Comparison of ENCODE assay signal across 17 mouse cellular contexts in the genomic region with DNA sequence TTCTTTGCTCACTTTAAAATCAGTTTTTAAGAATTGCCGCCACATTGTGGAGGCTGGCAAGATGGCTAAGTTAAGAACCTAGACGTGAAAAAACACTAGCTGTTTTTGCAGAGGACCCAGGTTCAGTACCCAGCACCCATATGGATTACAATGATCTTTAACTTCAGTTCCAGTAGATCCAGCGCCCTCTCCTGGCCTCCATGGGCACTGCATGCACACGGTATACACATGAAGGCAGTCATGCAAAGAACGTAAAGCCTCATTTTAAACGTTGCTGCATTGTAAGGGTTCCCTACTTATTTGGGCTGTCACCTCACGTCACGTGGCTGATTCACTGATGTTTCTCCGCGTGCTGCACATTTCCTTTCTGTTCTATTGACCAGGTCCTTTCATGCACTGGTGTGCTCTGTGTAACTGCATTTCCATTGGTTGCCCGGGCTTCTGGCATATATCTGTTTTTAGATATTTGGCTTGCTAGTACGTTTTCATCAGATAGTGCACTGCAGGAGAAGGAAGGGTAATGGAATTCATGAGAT. TPM values are rescaled to one million over a fixed set of nuclear protein-coding genes. Genes with fewer than 3 reads are reported as not detected.
A peak's percentile ranks its signal among the peaks of the same experiment; 100 is the strongest.
DNase-seq lines count a peak whose midpoint lies in the region; ATAC-seq and TF ChIP-seq lines count a peak whose summit lies in the region.
"Had no signal": no experiment of that assay in that cellular context is flagged by ENCODE, and none has a peak within 500 bp of the region (broad histone marks: within the 10 kb centered on the region; RNA-seq: fewer than 3 reads in every experiment).

No protein-coding gene starts in this region.

- H3K4me1 ChIP-seq in hindbrain, postnatal 0 days (ENCODE audit: insufficient read depth, low read length): no peaks in the 10 kb centered on the region
- no peaks in the 10 kb centered on the region for H3K4me1 ChIP-seq in hindbrain, embryonic 16.5 days (ENCODE audit: control insufficient read depth, insufficient read depth, low read depth, low read length)
- no peaks in the 10 kb centered on the region for H3K4me1 ChIP-seq in stomach, postnatal 0 days (replicated peaks; ENCODE audit: control insufficient read depth, insufficient read depth)
- H3K4me1 ChIP-seq: forebrain, embryonic 12.5 days; hindbrain, embryonic 15.5 days; midbrain, embryonic 12.5 days had no signal

- H3K4me2 ChIP-seq in hindbrain, postnatal 0 days (ENCODE audit: low read depth, low read length): no peak overlapping the region
- no peak overlapping the region for H3K4me2 ChIP-seq in hindbrain, embryonic 16.5 days (ENCODE audit: low read length)
- H3K4me2 ChIP-seq in stomach, postnatal 0 days (replicated peaks; ENCODE audit: low read depth): no peak overlapping the region
- H3K4me2 ChIP-seq: forebrain, embryonic 12.5 days; heart, embryonic 15.5 days; hindbrain, embryonic 15.5 days; midbrain, embryonic 12.5 days had no signal

- TF ChIP-seq EP300 in stomach, postnatal 0 days (optimal IDR thresholded peaks at IDR 0.05): no peak

- H3K9me3 ChIP-seq in hindbrain, postnatal 0 days (ENCODE audit: low read length): no peaks in the 10 kb centered on the region
- no peaks in the 10 kb centered on the region for H3K9me3 ChIP-seq in hindbrain, embryonic 16.5 days (ENCODE audit: control insufficient read depth, low read length)
- H3K9me3 ChIP-seq in stomach, postnatal 0 days (ENCODE audit: control insufficient read depth, low read length): no peaks in the 10 kb centered on the region
- H3K9me3 ChIP-seq: forebrain, embryonic 12.5 days; heart, embryonic 15.5 days; hindbrain, embryonic 15.5 days; midbrain, embryonic 12.5 days had no signal

- peak; percentile 6 for DNase-seq in hindbrain, postnatal 0 days (ENCODE audit: low spot score)
- peak; percentile 15 for DNase-seq in retina, postnatal 1 day
- no peak for DNase-seq in retina, embryonic 14.5 days (ENCODE audit: low spot score)
- peak; percentile 65 for DNase-seq in R1 (ENCODE audit: low read depth, low spot score)
- no peak for DNase-seq in stomach, postnatal 0 days (ENCODE audit: low spot score)
- no peak for DNase-seq in cerebellum, adult 8-10 months
- no peak for DNase-seq in layer of hippocampus, postnatal 36 days
- DNase-seq: kidney, postnatal 14 days; lung, adult 18-20 months had no signal

- no peak overlapping the region for H3K4me3 ChIP-seq in hindbrain, postnatal 0 days (ENCODE audit: low read length)
- H3K4me3 ChIP-seq in hindbrain, embryonic 16.5 days (ENCODE audit: low read length): no peak overlapping the region
- H3K4me3 ChIP-seq in stomach, postnatal 0 days (ENCODE audit: low read depth, low read length): no peak overlapping the region
- H3K4me3 ChIP-seq: forebrain, embryonic 12.5 days; heart, embryonic 15.5 days; hindbrain, embryonic 15.5 days; midbrain, embryonic 12.5 days had no signal

- no peaks in the 10 kb centered on the region for H3K36me3 ChIP-seq in hindbrain, postnatal 0 days (ENCODE audit: insufficient read depth, low read length)
- H3K36me3 ChIP-seq in hindbrain, embryonic 16.5 days (ENCODE audit: control insufficient read depth, insufficient read depth, low read length): no peaks in the 10 kb centered on the region
- no peaks in the 10 kb centered on the region for H3K36me3 ChIP-seq in stomach, postnatal 0 days (ENCODE audit: control insufficient read depth, insufficient read depth, low read length)
- H3K36me3 ChIP-seq: forebrain, embryonic 12.5 days; heart, embryonic 15.5 days; hindbrain, embryonic 15.5 days; midbrain, embryonic 12.5 days had no signal

- H3K9ac ChIP-seq in hindbrain, postnatal 0 days (replicated peaks; ENCODE audit: low read length): no peak overlapping the region
- H3K9ac ChIP-seq in hindbrain, embryonic 16.5 days (ENCODE audit: low read depth, low read length): no peak overlapping the region
- H3K9ac ChIP-seq in stomach, postnatal 0 days (ENCODE audit: low read length): no peak overlapping the region
- H3K9ac ChIP-seq: forebrain, embryonic 12.5 days; heart, embryonic 15.5 days; hindbrain, embryonic 15.5 days; midbrain, embryonic 12.5 days had no signal

- no peaks in the 10 kb centered on the region for H3K27me3 ChIP-seq in hindbrain, postnatal 0 days (ENCODE audit: insufficient read depth, low read length)
- H3K27me3 ChIP-seq in hindbrain, embryonic 16.5 days (replicated peaks; ENCODE audit: control insufficient read depth, insufficient read depth, low read length): peaks cover 1% of the 10 kb centered on the region; the same call in 1 of the 2 replicates
- H3K27me3 ChIP-seq in stomach, postnatal 0 days (ENCODE audit: control insufficient read depth, insufficient read depth, low read length): no peaks in the 10 kb centered on the region
- H3K27me3 ChIP-seq: heart, embryonic 15.5 days had no signal

- ATAC-seq in hindbrain, postnatal 0 days: no peak
- ATAC-seq in hindbrain, embryonic 16.5 days: no peak
- no peak for ATAC-seq in stomach, postnatal 0 days (ENCODE audit: low FRiP score, low TSS enrichment)

- peak; percentile 45 for TF ChIP-seq CTCF in hindbrain, postnatal 0 days (IDR thresholded peaks at IDR 0.05; ENCODE audit: low read depth)
- TF ChIP-seq CTCF in stomach, postnatal 0 days (IDR thresholded peaks at IDR 0.05; ENCODE audit: low read depth): peak; percentile 49

- H3K27ac ChIP-seq in hindbrain, postnatal 0 days: no peak overlapping the region
- H3K27ac ChIP-seq in hindbrain, embryonic 16.5 days (ENCODE audit: low read depth, low read length): no peak overlapping the region
- no peak overlapping the region for H3K27ac ChIP-seq in stomach, postnatal 0 days (replicated peaks)
- H3K27ac ChIP-seq: forebrain, embryonic 12.5 days; heart, embryonic 15.5 days; hindbrain, embryonic 15.5 days; midbrain, embryonic 12.5 days had no signal

- 81% methylated on average over 12 of the region's 12 CpGs for WGBS in hindbrain, postnatal 0 days
- 79% methylated on average over 12 of the region's 12 CpGs for WGBS in hindbrain, embryonic 16.5 days
- whole genome bisulfite sequencing in stomach, postnatal 0 days: 71% methylated on average over 12 of the region's 12 CpGs

RNA-seq across cellular contexts. Expression of a gene that starts 8.3 kb away (rescaled TPM):
- not detected in 2 replicates for total RNA-seq in hindbrain, postnatal 0 days (2014; rRNA removed)
- polyA plus RNA-seq in hindbrain, postnatal 0 days (2015; fragmentation: Nextera tagmentation; extraction: Ambion mirVana): not detected in 2 replicates
- not detected in 2 replicates for polyA plus RNA-seq in hindbrain, embryonic 16.5 days (2015; fragmentation: Nextera tagmentation; extraction: Ambion mirVana)
- polyA plus RNA-seq in stomach, postnatal 0 days (2015; fragmentation: Nextera tagmentation; extraction: Ambion mirVana): not detected in 2 replicates
- total RNA-seq in layer of hippocampus, postnatal 36 days (2021): not detected
- total RNA-seq: gastrocnemius, adult 8-10 months; left cerebral cortex, postnatal 14 days had no signal
- polyA plus RNA-seq: forebrain, embryonic 12.5 days; heart, embryonic 15.5 days; hindbrain, embryonic 15.5 days; midbrain, embryonic 12.5 days; stomach, embryonic 14.5 days had no signal

RNA-seq across cellular contexts. Expression of a gene that starts 24.3 kb away (rescaled TPM):
- not detected in 2 replicates for total RNA-seq in hindbrain, postnatal 0 days (2014; rRNA removed)
- polyA plus RNA-seq in hindbrain, postnatal 0 days (2015; fragmentation: Nextera tagmentation; extraction: Ambion mirVana): 3.8 and 3.9 TPM in 2 replicates
- 3.9 and 4.5 TPM in 2 replicates for polyA plus RNA-seq in hindbrain, embryonic 16.5 days (2015; fragmentation: Nextera tagmentation; extraction: Ambion mirVana)
- polyA plus RNA-seq in stomach, postnatal 0 days (2015; fragmentation: Nextera tagmentation; extraction: Ambion mirVana): 0.27 and 0.45 TPM in 2 replicates
- not detected for total RNA-seq in layer of hippocampus, postnatal 36 days (2021)
- total RNA-seq: gastrocnemius, adult 8-10 months; left cerebral cortex, postnatal 14 days had no signal

Comparison
In these comparisons a context has a peak if more than half of its experiments do, and no peak if none do; other contexts are left out.
1. DNase-seq: peak in hindbrain, postnatal 0 days (single experiment), retina, postnatal 1 day (single experiment) and R1 (single experiment); none in retina, embryonic 14.5 days (single experiment), stomach, postnatal 0 days (single experiment), cerebellum, adult 8-10 months (single experiment) and layer of hippocampus, postnatal 36 days (0 of 2).